Mouse (Mus musculus): ENCODE measurements around the gene Vps8. TPM values are rescaled to one million over a fixed set of nuclear protein-coding genes. Genes with fewer than 3 reads are reported as not detected.
A peak's percentile ranks its signal among the peaks of the same experiment; 100 is the strongest.

Vps8 gene
- polyA plus RNA-seq, 1 experiment from 2014 or later = 25.5 TPM

DNA sequence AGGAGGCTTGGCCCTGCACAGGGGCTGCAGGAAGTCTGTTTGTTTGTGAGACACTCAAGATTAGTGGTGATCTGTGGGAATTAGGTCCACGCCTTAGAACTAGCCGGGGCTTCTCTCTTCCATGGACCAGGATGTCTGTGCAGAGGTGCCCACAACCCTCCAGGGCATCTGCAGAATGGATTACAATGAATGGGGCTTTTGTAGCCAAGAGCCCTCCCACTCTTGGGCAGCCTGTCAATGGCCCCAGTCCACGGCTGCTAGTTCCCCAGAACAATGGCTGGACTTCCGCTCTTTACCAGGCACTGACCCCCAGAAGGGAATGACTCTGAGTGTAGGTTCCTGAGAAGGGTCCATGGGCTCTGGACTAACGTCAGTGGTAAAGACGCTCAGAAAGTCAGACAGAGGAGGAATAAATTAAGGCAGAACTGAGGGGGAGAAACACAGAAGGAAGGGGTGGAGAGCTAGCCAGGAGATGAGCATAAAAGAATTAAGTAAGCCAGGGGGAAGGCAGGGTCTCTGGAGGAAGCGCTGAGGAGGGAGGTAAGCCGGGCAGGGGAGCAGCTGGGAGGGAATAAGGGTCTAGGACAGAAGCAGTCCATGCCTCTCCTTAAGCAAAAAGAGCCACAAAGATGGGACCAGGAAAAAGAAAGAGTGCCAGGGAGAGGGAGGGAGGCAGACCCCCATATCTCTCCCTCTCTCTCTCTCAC lies 24.4 kb upstream of the Vps8 start:
- peak overlapping the region; percentile 44 for H3K9ac ChIP-seq (ENCODE audit: low read length)
- no peaks in the 10 kb centered on the region for H3K36me3 ChIP-seq (ENCODE audit: control insufficient read depth, insufficient read depth, low read length)
- H3K4me3 ChIP-seq (ENCODE audit: low read depth, low read length) = no peak overlapping the region
- 0 out of 2 replicates have a peak overlapping the region, but pooled peaks have one; percentile 30 for H3K4me2 ChIP-seq (ENCODE audit: low read depth, low read length, severe bottlenecking)
- peaks cover 11% of the 10 kb centered on the region for H3K4me1 ChIP-seq (replicated peaks; ENCODE audit: control insufficient read depth, insufficient read depth, low read length)
- ATAC-seq (replicated peaks; ENCODE audit: low FRiP score) (peak; percentile 58), DNase-seq (ENCODE audit: low spot score) (peak; percentile 60)
- H3K9me3 ChIP-seq (ENCODE audit: control insufficient read depth, low read length) = no peaks in the 10 kb centered on the region
- WGBS = 2% methylated on average over 8 of the region's 8 CpGs
- no peaks in the 10 kb centered on the region for H3K27me3 ChIP-seq (ENCODE audit: control insufficient read depth, insufficient read depth, low read length)
- peak overlapping the region; percentile 50; the same call in 1 of the 2 replicates for H3K27ac ChIP-seq (ENCODE audit: low read depth, low read length)

DNA sequence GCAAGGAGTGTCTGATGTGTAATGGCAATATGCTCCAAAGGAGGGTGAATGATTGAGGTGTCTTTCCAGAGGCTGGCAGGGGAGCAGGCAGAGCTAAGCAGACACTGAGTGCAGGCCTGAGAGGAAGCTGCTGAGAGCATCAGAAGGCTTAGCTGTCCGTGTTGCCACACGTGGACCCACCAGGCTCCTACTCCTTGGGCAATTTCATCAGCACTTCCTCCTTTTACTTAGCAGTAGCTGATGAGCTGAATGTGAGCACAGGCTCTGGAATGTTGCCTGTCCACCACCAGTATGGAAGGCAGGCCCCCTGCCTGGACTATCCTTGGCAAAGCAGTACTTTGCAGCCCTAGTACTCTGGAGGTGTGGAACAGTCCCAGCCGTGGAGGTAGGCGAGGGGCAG lies 23.0 kb upstream of the Vps8 start:
- H3K9ac ChIP-seq (ENCODE audit: low read length) = no peak overlapping the region
- 90% methylated on average over 4 of the region's 4 CpGs for WGBS
- H3K4me3 ChIP-seq (ENCODE audit: low read depth, low read length) = no peak overlapping the region
- H3K4me2 ChIP-seq (ENCODE audit: low read depth, low read length, severe bottlenecking) = no peak overlapping the region
- DNase-seq (ENCODE audit: low spot score) (no peak), ATAC-seq (replicated peaks; ENCODE audit: low FRiP score) (no peak)
- no peaks in the 10 kb centered on the region for H3K9me3 ChIP-seq (ENCODE audit: control insufficient read depth, low read length)
- no peaks in the 10 kb centered on the region for H3K27me3 ChIP-seq (ENCODE audit: control insufficient read depth, insufficient read depth, low read length)
- H3K4me1 ChIP-seq (replicated peaks; ENCODE audit: control insufficient read depth, insufficient read depth, low read length) = peaks cover 11% of the 10 kb centered on the region
- no peaks in the 10 kb centered on the region for H3K36me3 ChIP-seq (ENCODE audit: control insufficient read depth, insufficient read depth, low read length)
- H3K27ac ChIP-seq (ENCODE audit: low read depth, low read length) = no peak overlapping the region

DNA sequence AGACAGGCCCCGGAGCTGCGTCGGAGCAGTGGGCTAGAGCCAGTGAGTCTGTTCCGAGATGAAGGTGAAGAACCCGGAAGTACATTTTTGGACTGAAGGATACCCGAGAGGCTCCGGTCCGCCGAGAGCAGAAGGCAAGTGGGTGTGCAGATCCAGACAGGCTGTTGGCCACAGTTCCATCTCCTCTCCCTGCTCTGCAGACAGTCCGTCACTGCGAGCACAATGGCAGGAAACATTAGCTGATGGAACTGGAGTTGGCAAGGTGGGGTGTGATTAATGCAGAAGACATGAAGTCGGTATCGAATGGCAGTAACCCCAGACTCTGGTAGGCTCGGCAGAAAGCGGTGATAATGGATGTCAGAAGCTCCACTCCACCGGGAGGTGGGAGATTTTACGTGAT lies 20.9 kb upstream of the Vps8 start:
- WGBS = 77% methylated on average over 17 of the region's 17 CpGs
- H3K9ac ChIP-seq (ENCODE audit: low read length) = no peak overlapping the region
- no peaks in the 10 kb centered on the region for H3K9me3 ChIP-seq (ENCODE audit: control insufficient read depth, low read length)
- no peaks in the 10 kb centered on the region for H3K27me3 ChIP-seq (ENCODE audit: control insufficient read depth, insufficient read depth, low read length)
- no peak for ATAC-seq (replicated peaks; ENCODE audit: low FRiP score)
- H3K4me2 ChIP-seq (ENCODE audit: low read depth, low read length, severe bottlenecking) = no peak overlapping the region
- peaks cover 11% of the 10 kb centered on the region for H3K4me1 ChIP-seq (replicated peaks; ENCODE audit: control insufficient read depth, insufficient read depth, low read length)
- no peak overlapping the region for H3K27ac ChIP-seq (ENCODE audit: low read depth, low read length)
- H3K4me3 ChIP-seq (ENCODE audit: low read depth, low read length) = no peak overlapping the region
- no peaks in the 10 kb centered on the region for H3K36me3 ChIP-seq (ENCODE audit: control insufficient read depth, insufficient read depth, low read length)
- no peak for DNase-seq (ENCODE audit: low spot score)

GRCm38 (mm10) chr16:21403402-21403801 lies 19.5 kb upstream of the Vps8 start:
- Histone ChIP-seq H3K9me3 (ENCODE audit: control insufficient read depth, low read length) (no peaks in the 10 kb centered on the region), H3K4me1 (replicated peaks; ENCODE audit: control insufficient read depth, insufficient read depth, low read length) (peaks cover 7% of the 10 kb centered on the region), H3K27ac (ENCODE audit: low read depth, low read length) (no peak overlapping the region), H3K27me3 (ENCODE audit: control insufficient read depth, insufficient read depth, low read length) (no peaks in the 10 kb centered on the region), H3K36me3 (ENCODE audit: control insufficient read depth, insufficient read depth, low read length) (no peaks in the 10 kb centered on the region), H3K4me3 (ENCODE audit: low read depth, low read length) (no peak overlapping the region), H3K4me2 (ENCODE audit: low read depth, low read length, severe bottlenecking) (no peak overlapping the region), H3K9ac (ENCODE audit: low read length) (no peak overlapping the region)
- WGBS = 85% methylated on average over 2 of the region's 2 CpGs
- ATAC-seq (replicated peaks; ENCODE audit: low FRiP score) (no peak), DNase-seq (ENCODE audit: low spot score) (no peak)

- Histone ChIP-seq H3K4me3 (ENCODE audit: low read depth, low read length) (no peak overlapping the region), H3K9me3 (ENCODE audit: control insufficient read depth, low read length) (no peaks in the 10 kb centered on the region), H3K4me2 (ENCODE audit: low read depth, low read length, severe bottlenecking) (no peak overlapping the region), H3K4me1 (replicated peaks; ENCODE audit: control insufficient read depth, insufficient read depth, low read length) (no peaks in the 10 kb centered on the region), H3K9ac (ENCODE audit: low read length) (no peak overlapping the region), H3K36me3 (ENCODE audit: control insufficient read depth, insufficient read depth, low read length) (no peaks in the 10 kb centered on the region), H3K27ac (ENCODE audit: low read depth, low read length) (no peak overlapping the region), H3K27me3 (ENCODE audit: control insufficient read depth, insufficient read depth, low read length) (no peaks in the 10 kb centered on the region)
- ATAC-seq (replicated peaks; ENCODE audit: low FRiP score) (no peak), DNase-seq (ENCODE audit: low spot score) (no peak)
- WGBS = 51% methylated on average over 5 of the region's 5 CpGs
Measured at GRCm38 (mm10) chr16:21404631-21405030, 18.3 kb upstream of the Vps8 start.

DNA sequence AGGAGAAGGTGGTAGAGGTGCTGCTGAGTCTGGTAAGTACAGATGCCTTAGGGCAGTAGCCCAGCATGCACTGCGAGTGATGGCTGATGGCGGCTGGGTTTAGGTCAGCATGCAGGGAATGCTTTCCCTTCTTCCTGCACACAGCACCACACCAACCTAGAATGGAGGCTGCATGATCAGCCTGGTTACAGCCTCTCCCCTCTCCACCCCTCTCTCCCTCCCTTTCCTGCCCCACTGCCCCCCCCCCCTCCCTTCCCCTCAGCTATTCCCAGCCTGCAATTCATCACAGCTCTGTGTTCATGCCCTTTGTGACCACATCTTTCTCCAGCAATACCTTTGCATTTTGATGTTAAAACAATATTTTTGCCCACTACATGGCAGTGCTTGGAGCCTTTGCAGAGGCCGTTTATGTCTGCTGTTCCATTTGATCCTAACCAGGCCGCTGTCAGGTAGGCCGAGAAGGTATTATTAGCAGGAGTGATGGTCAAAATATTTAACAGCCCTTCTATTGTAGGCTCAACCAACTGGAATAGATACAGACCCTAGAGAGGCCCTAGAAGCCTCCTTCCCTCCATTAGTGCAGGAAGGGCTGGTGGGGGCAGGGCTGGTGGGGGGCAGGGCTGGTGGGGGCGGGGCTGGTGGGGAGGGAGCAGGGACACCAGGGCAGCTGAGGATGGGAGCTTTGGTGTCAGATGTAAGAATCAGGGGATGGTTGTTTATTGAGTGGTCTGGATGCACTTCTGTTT lies 17.5 kb upstream of the Vps8 start:
- 58% methylated on average over 6 of the region's 6 CpGs for WGBS
- DNase-seq (ENCODE audit: low spot score) = no peak
- no peaks in the 10 kb centered on the region for H3K27me3 ChIP-seq (ENCODE audit: control insufficient read depth, insufficient read depth, low read length)
- H3K4me3 ChIP-seq (ENCODE audit: low read depth, low read length) = no peak overlapping the region
- no peaks in the 10 kb centered on the region for H3K4me1 ChIP-seq (replicated peaks; ENCODE audit: control insufficient read depth, insufficient read depth, low read length)
- H3K27ac ChIP-seq (ENCODE audit: low read depth, low read length) = no peak overlapping the region
- ATAC-seq (replicated peaks; ENCODE audit: low FRiP score) = no peak
- no peaks in the 10 kb centered on the region for H3K9me3 ChIP-seq (ENCODE audit: control insufficient read depth, low read length)
- H3K4me2 ChIP-seq (ENCODE audit: low read depth, low read length, severe bottlenecking) = no peak overlapping the region
- no peaks in the 10 kb centered on the region for H3K36me3 ChIP-seq (ENCODE audit: control insufficient read depth, insufficient read depth, low read length)
- H3K9ac ChIP-seq (ENCODE audit: low read length) = no peak overlapping the region

GRCm38 (mm10) chr16:21406136-21406535 lies 16.8 kb upstream of the Vps8 start:
- DNase-seq (ENCODE audit: low spot score) (no peak), ATAC-seq (replicated peaks; ENCODE audit: low FRiP score) (no peak)
- no peaks in the 10 kb centered on the region for H3K36me3 ChIP-seq (ENCODE audit: control insufficient read depth, insufficient read depth, low read length)
- H3K4me1 ChIP-seq (replicated peaks; ENCODE audit: control insufficient read depth, insufficient read depth, low read length) = no peaks in the 10 kb centered on the region
- H3K4me3 ChIP-seq (ENCODE audit: low read depth, low read length) = no peak overlapping the region
- H3K9ac ChIP-seq (ENCODE audit: low read length) = no peak overlapping the region
- WGBS = 68% methylated on average over 6 of the region's 6 CpGs
- H3K4me2 ChIP-seq (ENCODE audit: low read depth, low read length, severe bottlenecking) = no peak overlapping the region
- H3K27ac ChIP-seq (ENCODE audit: low read depth, low read length) = no peak overlapping the region
- H3K27me3 ChIP-seq (ENCODE audit: control insufficient read depth, insufficient read depth, low read length) = no peaks in the 10 kb centered on the region
- no peaks in the 10 kb centered on the region for H3K9me3 ChIP-seq (ENCODE audit: control insufficient read depth, low read length)

DNA sequence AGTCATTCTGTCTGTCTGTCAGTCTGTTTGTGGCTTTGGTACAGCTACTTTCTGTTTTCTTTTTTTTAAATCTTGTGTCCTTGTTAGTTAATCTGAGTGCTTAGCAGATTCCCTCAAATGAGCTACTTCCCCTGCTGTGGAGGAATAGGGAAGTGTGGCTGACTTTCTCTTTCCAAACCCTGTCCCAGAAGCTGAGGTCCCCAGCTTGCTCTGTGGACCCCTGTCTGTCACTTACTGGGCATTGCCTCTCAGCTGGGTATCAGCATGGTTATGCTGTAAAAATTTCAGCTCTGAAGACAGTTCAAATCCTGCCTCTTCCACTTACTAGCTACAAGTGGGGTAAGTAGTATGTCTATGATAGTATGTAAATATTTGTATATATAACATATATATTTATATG lies 11.1 kb upstream of the Vps8 start:
- DNase-seq (ENCODE audit: low spot score) = peak; percentile 39
- Histone ChIP-seq H3K4me3 (ENCODE audit: low read depth, low read length) (no peak overlapping the region), H3K4me1 (replicated peaks; ENCODE audit: control insufficient read depth, insufficient read depth, low read length) (no peaks in the 10 kb centered on the region), H3K9me3 (ENCODE audit: control insufficient read depth, low read length) (no peaks in the 10 kb centered on the region), H3K4me2 (ENCODE audit: low read depth, low read length, severe bottlenecking) (no peak overlapping the region), H3K9ac (ENCODE audit: low read length) (no peak overlapping the region), H3K27ac (ENCODE audit: low read depth, low read length) (no peak overlapping the region), H3K27me3 (ENCODE audit: control insufficient read depth, insufficient read depth, low read length) (no peaks in the 10 kb centered on the region), H3K36me3 (ENCODE audit: control insufficient read depth, insufficient read depth, low read length) (no peaks in the 10 kb centered on the region)
- no peak for ATAC-seq (replicated peaks; ENCODE audit: low FRiP score)

Measured in forebrain, embryonic 11.5 days (tissue).